Mouse (Mus musculus): ENCODE results near the gene Hibadh. TPM values are rescaled to one million over a fixed set of nuclear protein-coding genes. Genes with fewer than 3 reads are reported as not detected.
"Not testable (repeated sequence)": the region's sequence is repeated elsewhere in the genome, so short reads cannot be mapped to it uniquely, and the experiment has no call there.

The Hibadh gene
- 91.5 and 92.8 TPM in 2 replicates for polyA plus RNA-seq (2015; fragmentation: Nextera tagmentation; extraction: Ambion mirVana)

GRCm38 (mm10) chr6:52640224-52640712 is at the start of gene Hibadh:
Hibadh (minus strand) TSS chr6:52640389.
- Histone ChIP-seq H3K9ac (peak within 1 kb of the TSS; percentile 78), H3K36me3 (no peaks in the 10 kb centered on the region), H3K9me3 (replicated peaks) (no peaks in the 10 kb centered on the region), H3K4me3 (replicated peaks) (peak within 1 kb of the TSS; percentile 80), H3K4me2 (replicated peaks) (peak within 1 kb of the TSS; percentile 68), H3K27me3 (no peaks in the 10 kb centered on the region), H3K4me1 (peaks cover 13% of the 10 kb centered on the region; the same call in 1 of the 2 replicates), H3K27ac (replicated peaks) (peak within 1 kb of the TSS; percentile 74)
- under 1% methylated on average over 34 of the region's 34 CpGs for WGBS
- peak; percentile 99 for ATAC-seq (ENCODE audit: insufficient number of reproducible peaks, low FRiP score, low TSS enrichment, low read depth)

- no peaks in the 10 kb centered on the region for H3K27me3 ChIP-seq
- H3K4me2 ChIP-seq (replicated peaks): no peak overlapping the region
- 69% methylated on average over 5 of the region's 5 CpGs for WGBS
- H3K4me1 ChIP-seq: no peaks in the 10 kb centered on the region
- no peak overlapping the region for H3K4me3 ChIP-seq (replicated peaks)
- no peaks in the 10 kb centered on the region for H3K36me3 ChIP-seq
- H3K9ac ChIP-seq: no peak overlapping the region
- H3K9me3 ChIP-seq (replicated peaks): no peaks in the 10 kb centered on the region
- no peak overlapping the region for H3K27ac ChIP-seq (replicated peaks)
- no peak for ATAC-seq (ENCODE audit: insufficient number of reproducible peaks, low FRiP score, low TSS enrichment, low read depth)
These were observed 46.8 kb upstream of the Hibadh start for GRCm38 (mm10) chr6:52686901-52687500.

DNA sequence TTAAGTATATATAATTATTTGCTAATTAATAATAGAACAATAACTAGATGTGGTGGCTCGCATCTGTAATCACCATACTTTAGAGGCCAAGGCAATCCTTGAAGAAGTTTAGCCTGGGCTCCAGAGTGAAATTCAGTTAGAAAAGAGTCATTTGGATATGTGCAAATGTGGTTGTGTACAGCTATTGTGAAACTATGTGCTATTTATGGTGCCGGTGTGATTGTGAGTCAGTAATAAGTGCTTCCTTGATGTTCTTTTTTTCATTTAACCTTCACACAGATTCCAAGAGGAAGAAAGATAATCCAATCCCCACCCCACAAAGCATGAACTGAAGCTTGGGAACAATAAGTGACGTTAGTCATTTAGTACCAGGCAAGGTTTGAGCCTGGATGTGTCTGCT is 42.4 kb upstream of the Hibadh start:
- no peaks in the 10 kb centered on the region for H3K27me3 ChIP-seq
- no peaks in the 10 kb centered on the region for H3K9me3 ChIP-seq (replicated peaks)
- H3K9ac ChIP-seq: no peak overlapping the region
- no peaks in the 10 kb centered on the region for H3K4me1 ChIP-seq
- H3K4me3 ChIP-seq (replicated peaks): no peak overlapping the region
- H3K4me2 ChIP-seq (replicated peaks): no peak overlapping the region
- no peak overlapping the region for H3K27ac ChIP-seq (replicated peaks)
- ATAC-seq (ENCODE audit: insufficient number of reproducible peaks, low FRiP score, low TSS enrichment, low read depth): no peak
- no peaks in the 10 kb centered on the region for H3K36me3 ChIP-seq
- WGBS: 87% methylated on average over 3 of the region's 3 CpGs

- ATAC-seq (ENCODE audit: insufficient number of reproducible peaks, low FRiP score, low TSS enrichment, low read depth): no peak
- Histone ChIP-seq H3K4me3 (replicated peaks) (no peak overlapping the region), H3K4me1 (no peaks in the 10 kb centered on the region), H3K27ac (replicated peaks) (no peak overlapping the region), H3K4me2 (replicated peaks) (no peak overlapping the region), H3K9me3 (replicated peaks) (no peaks in the 10 kb centered on the region), H3K27me3 (no peaks in the 10 kb centered on the region), H3K36me3 (no peaks in the 10 kb centered on the region), H3K9ac (no peak overlapping the region)
- 78% methylated on average over 6 of the region's 6 CpGs for WGBS
These were observed 41.8 kb upstream of the Hibadh start for GRCm38 (mm10) chr6:52681847-52682485.

- H3K9ac ChIP-seq: no peak overlapping the region
- WGBS: 54% methylated on average over 8 of the region's 8 CpGs
- no peaks in the 10 kb centered on the region for H3K9me3 ChIP-seq (replicated peaks)
- no peak overlapping the region for H3K4me2 ChIP-seq (replicated peaks)
- no peak overlapping the region for H3K27ac ChIP-seq (replicated peaks)
- no peaks in the 10 kb centered on the region for H3K36me3 ChIP-seq
- H3K4me1 ChIP-seq: no peaks in the 10 kb centered on the region
- no peak for ATAC-seq (ENCODE audit: insufficient number of reproducible peaks, low FRiP score, low TSS enrichment, low read depth)
- no peak overlapping the region for H3K4me3 ChIP-seq (replicated peaks)
- H3K27me3 ChIP-seq: no peaks in the 10 kb centered on the region
These were observed 40.4 kb upstream of the Hibadh start for GRCm38 (mm10) chr6:52680458-52681032.

DNA sequence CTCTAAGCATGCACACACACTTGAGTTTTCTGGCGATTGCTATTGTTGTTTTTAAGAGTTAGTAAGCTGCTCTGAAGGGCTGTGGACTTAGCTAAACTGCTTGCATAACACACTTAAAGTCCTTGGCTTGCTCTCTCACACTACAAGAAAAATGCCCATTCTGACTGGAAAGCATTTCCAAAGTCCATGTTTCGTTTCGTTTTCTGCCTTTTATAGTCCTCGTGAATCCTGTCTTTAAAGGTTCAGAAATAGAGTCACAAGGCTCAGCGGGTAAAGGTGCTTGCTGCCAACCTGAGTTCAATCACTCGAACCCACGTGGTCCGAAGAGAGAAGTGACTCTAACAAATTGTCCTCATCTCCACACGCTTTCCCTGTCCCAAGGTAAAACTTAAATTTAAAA is 39.4 kb upstream of the Hibadh start:
- Histone ChIP-seq H3K27me3 (no peaks in the 10 kb centered on the region), H3K4me1 (0 out of 2 replicates have a peak, but pooled peaks cover under 1% of the 10 kb centered on the region), H3K4me3 (replicated peaks) (no peak overlapping the region), H3K9ac (no peak overlapping the region), H3K9me3 (replicated peaks) (no peaks in the 10 kb centered on the region), H3K27ac (replicated peaks) (no peak overlapping the region), H3K36me3 (no peaks in the 10 kb centered on the region), H3K4me2 (replicated peaks) (no peak overlapping the region)
- ATAC-seq (ENCODE audit: insufficient number of reproducible peaks, low FRiP score, low TSS enrichment, low read depth): no peak
- WGBS: 78% methylated on average over 9 of the region's 9 CpGs

DNA sequence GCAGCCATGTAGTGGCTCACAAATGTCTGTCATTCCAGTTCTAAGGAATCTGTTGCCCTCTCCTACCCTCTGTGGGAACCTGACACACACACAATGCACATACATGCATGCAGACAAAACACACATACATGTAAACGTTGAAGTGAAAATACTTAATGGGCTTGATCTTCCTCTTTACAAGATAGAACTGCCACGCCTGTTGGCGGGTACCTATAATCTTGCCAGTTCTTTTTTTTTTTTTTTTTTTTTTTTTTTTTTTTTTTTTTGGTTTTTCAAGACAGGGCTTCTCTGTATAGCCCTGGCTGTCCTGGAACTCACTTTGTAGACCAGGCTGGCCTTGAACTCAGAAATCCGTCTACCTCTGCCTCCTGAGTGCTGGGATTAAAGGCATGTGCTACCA is 37.3 kb upstream of the Hibadh start:
- ATAC-seq (ENCODE audit: insufficient number of reproducible peaks, low FRiP score, low TSS enrichment, low read depth); H3K9me3 ChIP-seq (replicated peaks); H3K4me3 ChIP-seq (replicated peaks); H3K4me1 ChIP-seq; H3K36me3 ChIP-seq; H3K9ac ChIP-seq; H3K27ac ChIP-seq (replicated peaks); H3K27me3 ChIP-seq; H3K4me2 ChIP-seq (replicated peaks): not testable (repeated sequence)
- WGBS: 76% methylated on average over 4 of the region's 4 CpGs

DNA sequence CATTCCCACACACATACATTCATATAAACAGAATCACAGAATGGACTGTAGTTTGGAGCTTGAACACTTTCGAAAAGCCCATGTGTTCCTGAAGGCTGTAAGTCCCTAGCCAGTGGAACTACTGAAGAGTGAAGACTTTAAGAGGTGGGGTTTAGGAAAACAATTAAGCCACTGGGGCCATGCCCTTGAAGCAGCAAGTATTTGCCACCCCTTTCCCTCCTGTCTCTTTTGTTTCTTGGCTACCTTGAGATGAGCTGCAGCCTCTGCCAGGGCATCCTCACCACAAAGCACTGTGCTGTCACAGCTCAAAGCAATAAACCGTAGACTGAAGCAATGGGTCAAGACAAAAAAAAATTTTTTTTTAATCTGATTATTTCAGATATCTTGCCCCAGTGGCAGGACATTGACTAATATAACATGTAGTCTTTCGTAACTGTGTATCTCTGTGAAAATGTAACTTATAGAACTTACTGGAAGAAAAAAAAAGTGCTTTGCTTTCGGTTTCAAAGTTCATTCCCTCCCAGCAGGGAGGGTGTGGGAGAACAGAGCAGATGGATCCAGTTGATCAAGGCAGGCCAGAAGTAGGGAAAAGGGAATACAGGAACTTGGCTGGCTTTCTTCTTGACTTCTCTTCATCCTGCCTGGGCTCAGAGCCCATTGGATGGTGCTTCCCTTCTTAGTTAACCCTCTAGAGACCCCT is 35.2 kb upstream of the Hibadh start:
- no peak for ATAC-seq (ENCODE audit: insufficient number of reproducible peaks, low FRiP score, low TSS enrichment, low read depth)
- Histone ChIP-seq H3K4me2 (replicated peaks) (no peak overlapping the region), H3K27ac (replicated peaks) (no peak overlapping the region), H3K27me3 (no peaks in the 10 kb centered on the region), H3K9me3 (replicated peaks) (no peaks in the 10 kb centered on the region), H3K4me1 (peaks cover 9% of the 10 kb centered on the region), H3K36me3 (no peaks in the 10 kb centered on the region), H3K9ac (no peak overlapping the region), H3K4me3 (replicated peaks) (no peak overlapping the region)
- WGBS: 64% methylated on average over 4 of the region's 4 CpGs

- no peak overlapping the region for H3K27ac ChIP-seq (replicated peaks)
- no peak for ATAC-seq (ENCODE audit: insufficient number of reproducible peaks, low FRiP score, low TSS enrichment, low read depth)
- H3K36me3 ChIP-seq: no peaks in the 10 kb centered on the region
- no peaks in the 10 kb centered on the region for H3K9me3 ChIP-seq (replicated peaks)
- WGBS: 70% methylated on average over 12 of the region's 12 CpGs
- no peak overlapping the region for H3K4me3 ChIP-seq (replicated peaks)
- H3K9ac ChIP-seq: no peak overlapping the region
- no peaks in the 10 kb centered on the region for H3K27me3 ChIP-seq
- no peak overlapping the region for H3K4me2 ChIP-seq (replicated peaks)
- peaks cover 9% of the 10 kb centered on the region for H3K4me1 ChIP-seq
These were observed 34.4 kb upstream of the Hibadh start for GRCm38 (mm10) chr6:52674541-52674940.

- Histone ChIP-seq H3K27me3 (no peaks in the 10 kb centered on the region), H3K9me3 (replicated peaks) (no peaks in the 10 kb centered on the region), H3K36me3 (no peaks in the 10 kb centered on the region), H3K27ac (replicated peaks) (no peak overlapping the region), H3K4me1 (peaks cover 9% of the 10 kb centered on the region), H3K4me3 (replicated peaks) (no peak overlapping the region), H3K9ac (no peak overlapping the region), H3K4me2 (replicated peaks) (no peak overlapping the region)
- 72% methylated on average over 7 of the region's 7 CpGs for WGBS
- no peak for ATAC-seq (ENCODE audit: insufficient number of reproducible peaks, low FRiP score, low TSS enrichment, low read depth)
These were observed 33.5 kb upstream of the Hibadh start for GRCm38 (mm10) chr6:52673706-52674105.

GRCm38 (mm10) chr6:52672539-52672938 is 32.4 kb upstream of the Hibadh start:
- Histone ChIP-seq H3K9ac (no peak overlapping the region), H3K27ac (replicated peaks) (no peak overlapping the region), H3K4me2 (replicated peaks) (no peak overlapping the region), H3K4me3 (replicated peaks) (no peak overlapping the region), H3K27me3 (no peaks in the 10 kb centered on the region), H3K36me3 (no peaks in the 10 kb centered on the region), H3K4me1 (peaks cover 9% of the 10 kb centered on the region), H3K9me3 (replicated peaks) (no peaks in the 10 kb centered on the region)
- ATAC-seq (ENCODE audit: insufficient number of reproducible peaks, low FRiP score, low TSS enrichment, low read depth): no peak
- WGBS: 36% methylated on average over 2 of the region's 2 CpGs

Measured in embryonic facial prominence, embryonic 15.5 days (tissue).